Mouse (Mus musculus) c-Kit-positive CD71-positive TER-119-positive erythroid progenitor cells, embryonic 14.5 days (primary cell): ENCODE measurements around the gene Mbd3l1.

Experiments used
- DNase-seq: peaks from one replicate; pipeline ENCODE4 v3.0.0-alpha.2; 2013; ENCODE audit warnings: low spot score

The Mbd3l1 gene

DNA sequence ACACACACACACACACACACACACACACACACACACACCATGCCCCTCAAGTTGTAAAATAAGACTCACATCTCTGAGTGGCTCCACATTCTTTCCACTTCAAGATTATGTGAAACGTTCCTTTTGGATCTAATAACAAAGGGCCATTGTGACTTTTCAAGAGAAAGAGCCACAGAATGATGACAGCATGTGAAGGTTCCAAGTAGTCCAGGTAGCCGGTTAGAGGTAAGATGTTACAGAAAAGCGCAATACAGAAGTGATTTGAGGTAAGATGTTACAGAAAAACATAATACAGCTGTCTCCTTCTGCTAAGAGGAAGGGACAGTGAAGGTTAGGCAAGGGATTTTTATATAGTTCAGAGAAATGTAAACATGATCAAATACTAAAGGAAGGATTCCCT, at the start of gene Mbd3l1, which contains the start of gene Zfp558:
Gene Mbd3l1, plus strand, starts transcription at position 192 of the 400 bp plus-strand sequence.
Gene Zfp558, minus strand, starts transcription at position 101 of the 400 bp plus-strand sequence.
- no peak for DNase-seq

DNA sequence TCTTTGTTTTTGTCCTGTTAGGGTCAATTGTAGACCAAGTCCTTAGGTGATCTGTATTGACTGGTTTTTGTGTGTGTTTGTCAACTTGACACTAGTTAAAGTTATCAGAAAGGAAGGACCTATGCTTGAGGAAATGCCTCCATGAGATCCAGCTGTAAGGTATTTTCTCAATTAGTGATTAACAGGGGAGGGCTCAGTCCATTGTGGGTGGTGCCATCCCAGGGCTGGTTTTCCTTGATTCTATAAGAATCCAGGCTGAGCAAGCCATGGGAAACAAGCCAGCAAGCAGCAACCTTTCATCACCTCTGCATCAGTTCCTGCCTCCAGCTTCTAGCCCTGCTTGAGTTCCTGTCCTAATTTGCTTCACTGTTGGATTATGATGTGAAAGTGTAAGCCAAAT, 47.8 kb upstream of the Mbd3l1 start, which contains the start of gene Mbd3l2:
Gene Mbd3l2, plus strand, starts transcription at position 301 of the 400 bp plus-strand sequence.
- no peak for DNase-seq

DNA sequence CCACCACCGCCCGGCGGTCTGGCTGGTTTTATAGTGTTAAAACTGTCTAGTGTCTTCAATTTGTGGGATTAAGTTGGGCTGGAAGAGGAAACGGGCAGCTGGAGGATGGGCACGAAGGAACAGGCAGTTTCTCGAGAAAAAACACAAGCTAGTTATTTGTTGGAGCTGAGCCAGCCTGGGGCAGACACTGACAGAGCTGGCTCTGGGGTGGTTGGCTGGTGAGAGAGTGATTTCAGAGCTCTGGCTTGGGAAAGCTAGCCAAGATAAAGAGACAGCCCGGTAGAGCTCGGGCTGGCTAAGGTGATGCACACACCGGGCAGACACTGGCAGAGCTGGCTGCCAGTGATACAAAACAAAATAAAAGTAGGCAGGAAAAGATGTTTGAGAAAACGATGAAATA, 46.5 kb upstream of the Mbd3l1 start:
- DNase-seq, result no peak

DNA sequence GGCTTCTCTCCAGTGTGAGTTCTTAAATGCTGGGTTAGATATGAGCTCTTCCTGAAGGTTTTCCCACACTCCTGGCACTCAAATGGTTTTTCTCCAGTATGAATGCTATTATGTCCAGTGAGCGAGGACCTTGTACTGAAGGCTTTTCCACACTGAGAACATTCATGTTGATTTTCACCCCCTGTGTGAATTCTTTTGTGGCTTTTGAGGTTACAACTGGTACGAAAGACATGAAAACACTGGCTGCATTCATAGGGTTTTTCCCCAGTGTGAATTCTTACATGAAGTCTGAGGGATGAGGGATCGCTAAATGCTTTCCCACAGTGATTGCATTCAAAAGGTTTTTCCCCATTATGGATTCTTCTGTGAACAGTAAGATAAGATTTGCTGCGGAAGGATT, 21.6 kb upstream of the Mbd3l1 start:
- no peak for DNase-seq

DNA sequence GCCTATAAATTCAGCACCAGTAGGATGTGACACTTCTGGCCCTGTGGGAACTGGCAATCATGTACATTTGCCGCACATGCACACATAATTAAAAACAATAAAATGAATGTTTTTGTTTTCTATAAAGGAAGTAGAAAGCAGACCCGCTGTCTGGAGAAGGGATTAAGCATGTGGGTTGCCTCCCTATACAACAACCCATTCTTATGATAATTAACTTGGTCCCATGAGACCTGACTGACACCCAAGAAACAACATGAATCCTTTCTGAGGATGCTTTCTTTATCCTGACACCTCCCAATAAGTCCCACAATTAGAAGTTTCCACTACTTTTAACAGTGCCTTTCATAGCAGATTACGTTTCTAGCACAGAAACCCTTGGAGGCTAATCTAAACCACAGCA, 10.8 kb upstream of the Mbd3l1 start:
- no peak for DNase-seq

DNA sequence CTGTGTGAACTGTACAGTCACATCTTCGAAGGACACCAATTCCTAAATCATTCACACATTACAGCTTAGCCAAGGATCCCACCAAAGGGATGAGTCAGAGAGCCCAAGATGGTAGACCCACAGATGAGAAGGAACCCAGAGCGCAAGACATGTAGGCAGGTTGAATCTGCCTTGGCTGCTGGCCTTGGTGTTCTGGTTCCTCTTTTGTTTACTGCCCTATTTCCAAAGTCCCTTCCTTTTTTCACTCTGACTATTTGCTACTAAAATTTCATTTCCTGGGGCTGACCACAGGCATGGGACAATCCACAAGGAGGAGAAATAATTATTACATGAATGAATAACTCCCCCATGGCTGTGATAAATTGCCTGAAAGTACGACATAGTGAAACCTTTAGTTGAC, 10.2 kb upstream of the Mbd3l1 start:
- DNase-seq, result no peak

DNA sequence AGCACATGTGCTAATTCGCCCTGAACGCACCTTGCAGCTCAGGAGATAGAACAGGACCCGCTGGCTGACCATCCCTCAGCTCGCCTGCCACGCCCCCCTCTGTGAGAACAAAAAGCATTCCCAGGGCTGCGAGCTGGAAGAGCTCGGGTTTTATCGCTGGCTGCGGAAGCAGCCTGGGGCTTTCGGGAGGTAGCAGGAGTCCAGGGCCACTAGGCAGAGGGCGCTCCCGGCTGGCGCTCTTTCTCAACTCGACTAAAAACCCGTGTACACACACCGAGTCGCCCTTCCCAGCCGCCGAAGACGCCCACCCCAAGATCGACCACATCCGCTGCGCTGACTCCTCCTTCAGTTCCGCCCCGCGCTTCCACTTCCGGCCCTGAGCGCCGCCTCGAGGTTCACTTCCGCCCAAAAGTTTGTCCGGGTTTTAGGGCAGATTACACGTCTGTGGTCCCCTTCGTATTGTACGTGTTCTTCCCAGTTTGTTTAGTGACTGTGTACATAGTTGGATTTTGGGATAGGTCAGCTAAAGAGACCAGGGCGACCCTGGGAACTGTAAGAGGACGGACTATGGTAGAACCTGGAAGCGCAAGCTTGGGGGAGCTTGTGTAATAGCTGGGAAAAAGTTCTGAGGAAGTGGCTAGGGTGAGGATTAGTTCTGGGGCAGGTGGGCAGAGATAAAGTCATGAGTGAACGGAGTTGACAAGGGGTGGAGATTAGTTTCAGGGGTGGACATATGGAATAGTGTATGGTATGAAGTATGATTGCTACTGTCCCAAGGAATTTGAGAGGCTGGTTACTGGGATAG, 4.6 kb upstream of the Mbd3l1 start:
- DNase-seq, result peak; percentile 48

DNA sequence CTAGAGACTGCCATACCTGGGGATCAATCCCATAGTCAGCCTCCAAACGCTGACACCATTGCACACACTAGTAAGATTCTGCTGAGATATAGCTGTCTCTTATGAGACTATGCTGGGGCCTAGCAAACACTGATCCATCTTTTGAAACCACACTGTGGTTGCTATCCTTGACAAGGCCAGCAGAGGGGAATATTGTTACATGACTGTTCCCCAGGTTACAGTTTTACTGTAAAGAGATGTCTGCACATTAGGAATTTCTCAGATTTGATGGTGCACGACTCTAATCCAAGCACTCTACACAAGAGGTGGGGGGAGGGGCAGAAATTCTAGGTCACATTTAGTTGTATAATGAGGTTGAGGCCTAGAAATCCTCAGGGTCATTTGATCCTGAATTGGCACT, 29.9 kb downstream of the Mbd3l1 start:
- DNase-seq, result no peak
